Mouse (Mus musculus) embryonic facial prominence, embryonic 14.5 days (tissue): ENCODE results near the gene Psmd2. TPM values are rescaled to one million over a fixed set of nuclear protein-coding genes. Genes with fewer than 3 reads are reported as not detected.

Experiments used
- ATAC-seq: fragments of 200-750 bp; cut with Nextera tagmentation; 2 replicates; pipeline ENCODE4 v1.8.0; 2017; ENCODE audit warnings: low read depth, moderate number of reproducible peaks, moderate TSS enrichment
- DNase-seq: peaks from one replicate; pipeline ENCODE4 v3.0.0-alpha.2; 2015; ENCODE audit warnings: low spot score
- H3K27ac ChIP-seq: fragments of 300-500 bp; sonication (generic); replicated peaks from 2 replicates; pipeline ENCODE4 v1.5.1; 2014; ENCODE audit warnings: low read depth, mild to moderate bottlenecking, low read length, moderate library complexity
- H3K27me3 ChIP-seq: fragments of 300-500 bp; sonication (generic); replicated peaks from 2 replicates; pipeline ENCODE4 v1.6.1; 2014; ENCODE audit warnings: low read length; ENCODE audit not compliant: control insufficient read depth, insufficient read depth
- H3K36me3 ChIP-seq: fragments of 300-500 bp; sonication (generic); 2 replicates; pipeline ENCODE4 v1.6.1; 2014; ENCODE audit warnings: low read length, mixed read lengths; ENCODE audit not compliant: control insufficient read depth, insufficient read depth
- H3K4me1 ChIP-seq: fragments of 300-500 bp; sonication (generic); 2 replicates; pipeline ENCODE4 v1.6.1; 2014; ENCODE audit warnings: antibody characterized with exemption, low read length; ENCODE audit not compliant: control insufficient read depth, insufficient read depth
- H3K4me2 ChIP-seq: fragments of 300-500 bp; sonication (generic); 2 replicates; pipeline ENCODE4 v1.6.1; 2014; ENCODE audit warnings: low read depth, mild to moderate bottlenecking, low read length, moderate library complexity, mixed read lengths
- H3K4me3 ChIP-seq: fragments of 300-500 bp; sonication (generic); 2 replicates; pipeline ENCODE4 v1.5.1; 2014; ENCODE audit warnings: low read depth, mild to moderate bottlenecking, low read length
- H3K9ac ChIP-seq: fragments of 300-500 bp; sonication (generic); 2 replicates; pipeline ENCODE4 v1.6.1; 2014; ENCODE audit warnings: low read depth, mild to moderate bottlenecking, low read length, moderate library complexity, mixed read lengths
- H3K9me3 ChIP-seq: fragments of 300-500 bp; sonication (generic); 2 replicates; pipeline ENCODE4 v1.6.1; 2016; ENCODE audit warnings: low read length; ENCODE audit not compliant: control insufficient read depth
- WGBS: fragments of 180-500 bp; shearing (Covaris S2); extraction: QIAGEN DNeasy Blood & Tissue Kit; methylation state at CpG from one replicate; pipeline ENCODE4 v1.1.7; 2014; 5-methylcytosine and 5-hydroxymethylcytosine counted together
- polyA plus RNA-seq: library from polyadenylated mRNA; unstranded; fragments of >200 nt; fragmentation: Nextera tagmentation; extraction: Ambion mirVana; gene quantifications from 2 replicates; pipeline ENCODE4 v1.2.1, GENCODE M21; 2014

The Psmd2 gene
- polyA plus RNA-seq, 1 experiment from 2014 or later, result 278 TPM

DNA sequence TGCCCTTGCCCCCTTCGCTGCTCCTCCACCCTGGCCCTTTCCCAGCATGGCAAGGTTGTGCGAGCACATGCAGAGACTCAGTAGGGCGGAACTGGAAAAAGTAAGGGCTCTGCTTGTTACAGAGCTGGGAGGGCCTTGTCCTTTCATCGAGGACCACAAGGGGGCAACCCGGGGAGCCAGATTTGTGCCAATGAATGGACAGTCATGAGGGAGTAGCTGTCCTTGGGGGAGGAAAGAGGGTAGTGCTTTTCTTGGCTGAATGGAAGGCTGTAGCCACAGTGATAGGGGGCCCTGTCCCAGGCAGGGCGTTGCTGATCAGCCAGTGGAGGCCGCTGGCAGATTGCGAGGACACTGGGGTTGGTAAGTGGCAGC lies 51.1 kb downstream of the Psmd2 start:
- Histone ChIP-seq H3K9ac (peak overlapping the region; percentile 52), H3K4me3 (no peak overlapping the region), H3K4me1 (peaks cover 15% of the 10 kb centered on the region), H3K27me3 (no peaks in the 10 kb centered on the region), H3K9me3 (no peaks in the 10 kb centered on the region), H3K36me3 (peaks cover 51% of the 10 kb centered on the region), H3K4me2 (peak overlapping the region; percentile 28), H3K27ac (peak overlapping the region; percentile 72)
- ATAC-seq (peak; percentile 66), DNase-seq (peak; percentile 77)
- WGBS, result 6% methylated on average over 8 of the region's 8 CpGs

DNA sequence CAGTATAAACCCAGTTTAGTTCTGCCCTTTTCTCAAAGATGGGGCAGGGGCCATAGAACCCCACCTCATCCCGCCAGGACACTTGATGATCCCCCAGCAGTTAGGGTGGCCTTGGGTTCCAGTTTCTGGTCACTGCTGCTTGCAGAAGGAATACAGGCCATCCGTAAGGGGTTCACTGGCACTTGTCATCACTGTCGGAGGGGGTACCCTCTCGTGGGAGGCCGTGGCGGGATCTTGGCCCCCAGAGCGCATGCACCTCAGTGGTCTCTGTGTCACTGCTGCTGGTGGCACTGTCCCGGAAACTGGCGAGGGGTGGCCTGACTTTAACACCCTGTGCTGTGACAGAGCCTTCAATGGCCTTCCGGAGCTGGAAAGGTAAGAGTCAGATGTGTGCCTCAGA lies 51.6 kb downstream of the Psmd2 start:
- H3K4me3 ChIP-seq, result no peak overlapping the region
- H3K9me3 ChIP-seq, result no peaks in the 10 kb centered on the region
- H3K36me3 ChIP-seq, result peaks cover 56% of the 10 kb centered on the region
- no peak for DNase-seq
- no peak for ATAC-seq
- 93% methylated on average over 10 of the region's 10 CpGs for WGBS
- H3K9ac ChIP-seq, result no peak overlapping the region
- H3K27ac ChIP-seq, result 0 out of 2 replicates have a peak overlapping the region, but pooled peaks have one; percentile 72
- H3K27me3 ChIP-seq, result no peaks in the 10 kb centered on the region
- peaks cover 15% of the 10 kb centered on the region for H3K4me1 ChIP-seq
- H3K4me2 ChIP-seq, result no peak overlapping the region

DNA sequence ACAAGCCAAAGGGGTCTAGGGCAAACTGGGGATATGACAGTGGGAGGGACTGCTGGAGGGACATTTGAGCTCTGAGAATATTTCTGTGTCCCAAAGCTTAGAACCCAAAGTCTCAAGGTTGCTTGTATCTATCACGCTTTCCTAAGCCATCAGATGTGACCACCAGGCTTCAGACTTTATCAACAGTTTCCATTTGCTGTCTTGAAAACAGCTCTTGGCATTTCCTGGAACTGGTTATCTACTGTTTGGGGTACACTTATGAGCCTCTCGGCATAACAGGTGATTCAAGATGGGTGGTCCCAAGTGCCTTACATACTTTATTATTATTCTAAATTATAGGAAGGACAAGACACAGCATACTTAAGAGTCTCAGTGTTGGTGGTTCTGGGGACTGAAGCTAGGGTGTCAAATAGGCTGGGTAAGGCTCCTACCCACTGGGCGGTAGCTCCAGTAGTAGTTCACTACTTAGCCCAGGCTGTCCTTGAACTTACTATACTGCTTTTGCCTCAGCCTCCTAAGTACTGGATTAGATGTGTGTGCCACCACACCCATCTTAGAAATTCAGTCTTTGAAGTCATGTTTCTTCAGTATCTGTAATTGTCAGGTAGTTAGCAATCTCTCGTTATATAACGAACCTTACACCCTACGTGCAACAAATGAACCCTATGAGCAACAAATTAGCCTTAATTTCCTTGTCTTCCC lies 52.4 kb downstream of the Psmd2 start:
- 93% methylated on average over 6 of the region's 6 CpGs for WGBS
- ATAC-seq, result no peak
- H3K36me3 ChIP-seq, result peaks cover 61% of the 10 kb centered on the region

DNA sequence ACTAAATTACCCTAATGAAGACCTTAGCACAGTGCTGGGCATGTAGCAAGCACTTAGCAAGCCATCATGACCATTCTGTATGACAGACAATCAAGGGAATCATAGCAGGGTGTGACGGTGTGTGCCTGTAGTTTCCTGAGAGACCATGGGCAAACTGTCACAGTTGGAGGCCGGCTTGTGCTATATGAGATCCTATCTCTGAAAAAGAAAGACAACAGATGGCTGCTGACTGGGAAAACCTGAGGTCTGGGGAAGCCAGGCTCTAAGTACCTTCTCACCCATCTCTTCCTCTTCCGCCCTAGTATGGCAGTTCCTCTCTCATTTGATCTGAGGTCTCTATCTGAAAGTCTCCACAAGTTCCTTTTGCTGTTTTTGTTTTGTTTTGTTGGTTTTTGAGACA lies 54.3 kb downstream of the Psmd2 start:
- H3K36me3 ChIP-seq, result peaks cover 64% of the 10 kb centered on the region
- 83% methylated on average over 3 of the region's 3 CpGs for WGBS

More for the DNA sequence above, 52.4 kb downstream of the Psmd2 start:
- Histone ChIP-seq H3K4me3 (no peak overlapping the region), H3K9ac (no peak overlapping the region), H3K27me3 (no peaks in the 10 kb centered on the region), H3K4me2 (no peak overlapping the region), H3K4me1 (peaks cover 15% of the 10 kb centered on the region), H3K9me3 (no peaks in the 10 kb centered on the region), H3K27ac (no peak overlapping the region)
- no peak for DNase-seq

DNA sequence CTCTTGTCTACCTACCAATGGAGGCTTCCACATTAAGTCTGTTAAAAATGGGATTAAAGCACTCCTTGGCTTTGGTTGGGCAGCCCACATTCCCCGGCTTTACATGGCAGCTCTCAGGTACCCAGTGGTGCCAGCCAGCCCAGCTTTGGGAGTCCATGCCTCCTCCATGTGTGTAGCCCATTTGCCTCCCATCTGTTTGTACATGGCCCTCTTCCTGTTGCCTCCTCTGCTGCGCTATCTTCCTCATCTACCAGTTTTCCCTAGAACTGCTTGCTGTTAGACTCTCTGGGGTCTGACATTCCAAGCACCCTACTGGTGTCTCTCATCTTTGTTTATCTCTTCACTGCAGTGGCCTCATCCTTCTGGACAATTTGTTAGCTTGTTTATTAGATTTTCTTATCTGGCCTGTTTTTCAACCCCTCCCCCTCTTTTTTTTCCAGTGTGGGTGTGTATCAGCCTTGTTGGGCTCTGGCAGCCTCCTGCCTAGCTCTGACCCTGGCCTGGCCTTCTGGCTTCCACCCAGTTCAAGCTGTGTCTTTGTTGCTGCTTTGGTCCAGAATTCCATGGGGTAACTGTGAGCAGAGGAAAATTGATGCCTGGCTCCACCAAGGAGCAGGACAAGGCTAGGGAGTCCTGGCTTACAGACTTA lies 55.1 kb downstream of the Psmd2 start:
- Histone ChIP-seq H3K9ac (no peak overlapping the region), H3K36me3 (peaks cover 71% of the 10 kb centered on the region), H3K4me1 (peaks cover 12% of the 10 kb centered on the region), H3K9me3 (no peaks in the 10 kb centered on the region), H3K4me2 (no peak overlapping the region), H3K27ac (no peak overlapping the region), H3K4me3 (no peak overlapping the region), H3K27me3 (no peaks in the 10 kb centered on the region)
- ATAC-seq, result no peak
- DNase-seq, result no peak
- WGBS, result 93% methylated on average over 2 of the region's 2 CpGs

More for the DNA sequence above, 54.3 kb downstream of the Psmd2 start:
- Histone ChIP-seq H3K27me3 (no peaks in the 10 kb centered on the region), H3K4me2 (no peak overlapping the region), H3K9me3 (no peaks in the 10 kb centered on the region), H3K27ac (no peak overlapping the region), H3K4me1 (peaks cover 15% of the 10 kb centered on the region), H3K4me3 (no peak overlapping the region), H3K9ac (no peak overlapping the region)
- ATAC-seq (no peak), DNase-seq (no peak)

DNA sequence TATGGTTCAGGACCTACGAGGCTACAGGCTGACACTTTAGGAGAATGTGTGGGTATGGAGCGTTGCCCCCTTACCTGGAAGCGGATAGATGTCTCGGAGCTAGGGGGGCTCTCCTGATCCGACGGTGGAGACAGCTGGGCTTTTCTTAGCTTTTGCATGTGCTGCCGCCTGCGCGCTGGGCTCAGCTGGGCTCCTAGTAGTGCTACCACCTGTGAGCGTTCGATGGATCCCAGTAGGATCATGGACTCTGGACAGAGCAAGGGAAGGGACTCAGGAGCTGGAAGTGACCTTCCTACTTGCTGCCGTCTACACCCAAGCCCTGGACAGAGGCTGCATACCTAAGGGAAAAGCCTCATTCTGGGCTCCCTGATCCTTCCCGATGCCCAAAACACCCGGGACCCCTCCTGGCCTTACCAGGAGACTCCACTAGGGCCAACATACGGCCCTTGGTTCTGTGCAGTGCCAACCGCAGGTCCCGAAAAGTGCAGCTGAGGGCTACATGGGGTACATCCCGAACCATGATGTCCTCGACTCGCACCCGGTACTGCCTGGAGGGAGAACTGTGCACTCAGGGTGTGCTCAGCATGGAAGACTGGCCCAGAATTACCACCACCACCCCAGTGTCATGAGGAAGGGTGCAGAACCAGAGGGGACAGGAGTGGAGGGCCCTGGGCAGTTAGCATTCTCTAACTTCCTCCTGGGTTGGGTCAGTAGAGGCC lies 56.9 kb downstream of the Psmd2 start:
- Histone ChIP-seq H3K27me3 (no peaks in the 10 kb centered on the region), H3K4me1 (no peaks in the 10 kb centered on the region), H3K9ac (no peak overlapping the region), H3K9me3 (no peaks in the 10 kb centered on the region), H3K27ac (no peak overlapping the region), H3K36me3 (peaks cover 85% of the 10 kb centered on the region), H3K4me2 (no peak overlapping the region), H3K4me3 (no peak overlapping the region)
- ATAC-seq (no peak), DNase-seq (no peak)
- WGBS, result 94% methylated on average over 21 of the region's 21 CpGs

DNA sequence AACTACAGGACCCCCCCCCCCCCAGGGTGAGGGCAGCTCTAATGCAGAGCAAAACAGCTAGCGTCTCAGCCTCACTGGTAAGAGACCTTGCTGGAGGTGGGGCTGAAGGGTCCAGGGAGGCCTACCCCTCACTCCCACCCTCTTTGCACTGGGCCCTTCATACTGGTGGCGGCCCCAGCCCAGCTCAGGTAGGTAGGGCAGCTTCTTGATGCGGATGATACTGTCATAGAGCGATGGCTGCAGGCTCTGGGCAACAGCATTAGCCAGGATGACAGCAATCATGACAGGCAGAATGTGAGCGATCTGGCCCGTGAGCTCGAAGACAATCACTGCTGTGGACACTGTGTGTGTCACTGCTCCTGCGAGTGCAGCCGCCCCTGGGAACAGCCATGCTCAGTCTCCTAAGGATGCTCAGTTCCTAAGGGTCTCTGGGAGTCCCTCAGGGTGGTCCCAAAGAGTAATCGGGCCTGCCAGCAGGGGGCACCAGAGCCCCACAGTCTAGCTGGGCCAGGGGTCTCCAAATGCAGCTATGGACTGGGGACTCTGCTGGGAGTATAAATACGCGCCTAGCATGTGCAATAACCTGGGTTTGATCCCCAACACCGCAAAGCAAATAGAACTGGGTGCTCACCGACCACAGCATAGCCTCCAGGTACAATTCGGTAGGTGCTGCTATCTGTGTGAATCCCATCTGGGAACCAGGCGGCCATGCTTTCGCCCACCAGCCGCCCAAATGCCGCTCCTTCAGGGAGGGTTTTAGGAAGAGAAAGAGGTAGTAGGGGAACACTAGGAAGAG lies 57.7 kb downstream of the Psmd2 start:
- WGBS, result 74% methylated on average over 19 of the region's 19 CpGs
- no peak for ATAC-seq
- DNase-seq, result no peak
- Histone ChIP-seq H3K4me3 (no peak overlapping the region), H3K4me1 (peaks cover 3% of the 10 kb centered on the region; the same call in 1 of the 2 replicates), H3K27ac (no peak overlapping the region), H3K9ac (no peak overlapping the region), H3K36me3 (peaks cover 79% of the 10 kb centered on the region), H3K4me2 (no peak overlapping the region), H3K27me3 (no peaks in the 10 kb centered on the region), H3K9me3 (no peaks in the 10 kb centered on the region)

DNA sequence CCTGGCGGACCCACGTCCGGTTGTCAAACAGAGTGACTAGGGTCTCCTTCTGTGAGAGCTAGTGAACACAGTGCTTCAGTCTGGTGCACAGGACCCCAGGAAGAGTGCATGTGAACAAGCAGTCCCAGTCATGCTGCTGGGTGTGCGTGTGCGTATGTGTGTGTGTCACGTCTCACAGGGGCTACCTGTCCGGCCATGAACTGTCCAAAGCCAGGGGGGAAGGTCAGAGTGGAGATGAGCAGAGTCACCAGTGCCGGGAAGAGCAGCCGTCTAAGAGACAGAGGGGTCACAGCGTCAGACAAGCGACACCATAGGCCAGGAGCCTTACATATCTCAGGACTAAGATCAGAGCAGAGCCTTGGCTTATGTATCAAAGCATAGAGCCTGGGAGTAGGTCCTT lies 58.9 kb downstream of the Psmd2 start:
- Histone ChIP-seq H3K9ac (no peak overlapping the region), H3K27me3 (no peaks in the 10 kb centered on the region), H3K4me3 (no peak overlapping the region), H3K9me3 (no peaks in the 10 kb centered on the region), H3K4me1 (peaks cover 15% of the 10 kb centered on the region), H3K4me2 (no peak overlapping the region), H3K27ac (no peak overlapping the region), H3K36me3 (peaks cover 69% of the 10 kb centered on the region)
- ATAC-seq (no peak), DNase-seq (no peak)
- 94% methylated on average over 9 of the region's 11 CpGs for WGBS
